Mouse (Mus musculus): ENCODE data around the gene Vmn1r1. TPM values are rescaled to one million over a fixed set of nuclear protein-coding genes. Genes with fewer than 3 reads are reported as not detected.

Gene Vmn1r1
- total and polyA plus RNA-seq, 2 experiments from 2014 or later, result not detected

DNA sequence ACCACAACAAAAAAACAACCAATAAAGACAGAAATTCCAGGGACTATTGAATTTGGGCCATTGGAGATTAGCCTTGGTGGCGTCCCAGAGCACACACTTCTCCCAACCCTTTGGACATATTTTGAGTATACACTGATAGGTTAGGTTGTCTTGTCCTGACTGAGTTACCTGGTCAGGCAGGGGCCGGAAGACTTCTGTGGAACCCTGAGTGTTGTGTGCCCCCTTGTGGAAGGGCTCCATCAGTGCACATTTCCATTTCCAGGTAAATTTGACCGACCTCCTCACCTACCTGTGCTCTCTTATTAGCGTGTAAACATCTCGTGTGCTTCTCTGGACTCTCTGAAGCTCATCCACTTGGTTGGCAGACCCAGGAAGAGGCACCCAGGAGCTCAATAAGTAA, 49.1 kb downstream of the Vmn1r1 start:
- Histone ChIP-seq H3K9me3 (ENCODE audit: low read length) (no peaks in the 10 kb centered on the region), H3K4me1 (ENCODE audit: insufficient read depth) (0 out of 2 replicates have a peak, but pooled peaks cover 3% of the 10 kb centered on the region), H3K27ac (ENCODE audit: low read depth, low read length) (no peak overlapping the region), H3K36me3 (ENCODE audit: insufficient read depth) (no peaks in the 10 kb centered on the region), H3K4me2 (ENCODE audit: low read depth) (no peak overlapping the region), H3K4me3 (ENCODE audit: low read depth, low read length) (no peak overlapping the region), H3K27me3 (ENCODE audit: insufficient read depth, low read length) (0 out of 2 replicates have a peak, but pooled peaks cover 6% of the 10 kb centered on the region), H3K9ac (no peak overlapping the region)
- DNase-seq (peak; percentile 31), ATAC-seq (no peak)
- WGBS, result 22% methylated on average over 5 of the region's 5 CpGs
- TF ChIP-seq CTCF (IDR thresholded peaks at IDR 0.05; ENCODE audit: low read depth), result peak; percentile 76

DNA sequence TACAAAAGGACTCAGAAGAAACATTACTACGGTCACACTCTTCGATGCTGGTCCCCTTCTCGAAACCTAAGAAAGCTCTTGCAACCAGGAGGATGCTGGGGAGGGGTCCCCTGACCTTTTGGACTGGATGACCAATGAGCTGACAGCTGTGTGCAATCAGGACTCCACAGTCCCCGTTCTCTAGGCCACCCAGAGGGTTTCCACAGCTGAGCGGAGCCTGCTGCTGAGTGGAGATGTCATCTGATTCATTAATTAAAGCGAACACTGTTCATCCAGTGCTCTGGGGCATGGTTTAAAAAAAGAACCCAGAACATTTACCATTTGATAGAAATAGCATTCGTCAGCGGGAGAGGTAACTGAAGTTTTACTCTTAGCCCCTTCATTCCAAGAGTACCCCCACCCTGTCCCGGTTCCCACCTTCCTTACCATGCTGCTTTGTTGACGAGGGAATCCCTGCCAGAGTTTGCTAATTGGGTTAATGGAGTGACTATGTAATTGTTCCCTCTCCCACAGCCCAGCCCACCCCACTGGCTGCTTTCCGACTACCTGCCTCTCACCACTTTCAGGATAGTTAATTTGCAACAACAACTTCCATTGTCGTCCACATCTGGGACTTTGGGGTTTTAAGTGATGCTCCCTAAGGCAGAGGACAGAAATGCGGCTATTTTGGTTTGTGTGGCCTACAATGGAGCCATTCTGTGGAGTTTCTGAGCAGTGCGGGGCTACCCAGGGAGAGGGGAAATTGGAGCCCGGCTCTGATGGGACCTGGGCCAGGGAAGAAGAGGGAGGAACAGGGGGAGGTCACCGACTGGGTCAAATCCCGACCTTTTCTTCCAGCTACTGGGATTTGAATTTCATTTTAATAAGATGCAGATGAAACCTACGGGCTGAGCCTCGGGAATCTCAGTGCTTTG, 50.4 kb downstream of the Vmn1r1 start:
- Histone ChIP-seq H3K27me3 (ENCODE audit: insufficient read depth, low read length) (0 out of 2 replicates have a peak, but pooled peaks cover 6% of the 10 kb centered on the region), H3K27ac (ENCODE audit: low read depth, low read length) (no peak overlapping the region), H3K9me3 (ENCODE audit: low read length) (no peaks in the 10 kb centered on the region), H3K4me1 (ENCODE audit: insufficient read depth) (0 out of 2 replicates have a peak, but pooled peaks cover 3% of the 10 kb centered on the region), H3K4me3 (ENCODE audit: low read depth, low read length) (no peak overlapping the region), H3K9ac (no peak overlapping the region), H3K36me3 (ENCODE audit: insufficient read depth) (no peaks in the 10 kb centered on the region), H3K4me2 (ENCODE audit: low read depth) (no peak overlapping the region)
- ATAC-seq, result no peak
- TF ChIP-seq CTCF (IDR thresholded peaks at IDR 0.05; ENCODE audit: low read depth), result no peak
- 14% methylated on average over 19 of the region's 19 CpGs for WGBS
- DNase-seq, result no peak

DNA sequence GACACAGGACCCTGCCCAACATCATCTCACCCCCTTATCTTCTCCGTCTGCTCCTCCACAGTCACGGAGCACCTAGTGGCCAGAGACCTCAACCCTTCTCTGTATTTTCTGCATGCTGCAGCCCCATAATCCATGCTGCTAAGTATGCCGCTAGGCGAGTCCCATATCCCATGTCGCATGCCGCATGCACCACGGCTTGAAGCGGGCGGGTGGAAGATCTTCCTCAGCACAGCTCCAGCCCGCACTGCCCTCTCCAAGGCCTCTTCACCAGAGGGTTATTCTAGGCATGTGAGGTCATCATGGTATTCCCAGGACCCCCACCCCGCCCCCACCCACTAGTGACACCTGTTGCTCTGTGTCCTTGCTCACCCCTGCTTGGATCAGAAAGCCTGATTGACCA, 51.2 kb downstream of the Vmn1r1 start:
- H3K27ac ChIP-seq (ENCODE audit: low read depth, low read length), result no peak overlapping the region
- no peak for TF ChIP-seq CTCF (IDR thresholded peaks at IDR 0.05; ENCODE audit: low read depth)
- H3K4me1 ChIP-seq (ENCODE audit: insufficient read depth), result 0 out of 2 replicates have a peak, but pooled peaks cover 3% of the 10 kb centered on the region
- no peak for DNase-seq
- H3K4me3 ChIP-seq (ENCODE audit: low read depth, low read length), result no peak overlapping the region
- no peak for ATAC-seq
- H3K4me2 ChIP-seq (ENCODE audit: low read depth), result no peak overlapping the region
- 0 out of 2 replicates have a peak, but pooled peaks cover 6% of the 10 kb centered on the region for H3K27me3 ChIP-seq (ENCODE audit: insufficient read depth, low read length)
- H3K9ac ChIP-seq, result no peak overlapping the region
- H3K9me3 ChIP-seq (ENCODE audit: low read length), result no peaks in the 10 kb centered on the region
- H3K36me3 ChIP-seq (ENCODE audit: insufficient read depth), result no peaks in the 10 kb centered on the region
- 89% methylated on average over 11 of the region's 11 CpGs for WGBS

DNA sequence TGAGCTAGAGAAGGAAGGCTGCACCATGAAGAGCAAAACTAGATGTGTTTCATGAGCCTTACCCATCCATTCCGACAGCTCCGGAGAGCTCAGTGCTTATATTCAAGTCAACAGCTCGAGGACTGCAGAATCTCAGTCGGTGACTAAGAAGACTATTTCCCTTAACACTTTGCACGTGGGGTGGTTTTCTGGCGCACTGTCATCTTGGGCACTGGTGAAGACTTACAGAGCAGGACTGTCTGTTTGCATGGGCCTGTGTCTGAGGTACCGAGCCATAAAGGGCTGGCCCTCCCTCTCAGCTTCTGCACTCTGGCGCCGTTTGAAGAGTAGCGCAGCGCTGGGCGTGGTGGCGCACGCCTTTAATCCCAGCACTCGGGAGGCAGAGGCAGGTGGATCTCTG, 51.9 kb downstream of the Vmn1r1 start:
- no peak overlapping the region for H3K4me2 ChIP-seq (ENCODE audit: low read depth)
- no peak overlapping the region for H3K9ac ChIP-seq
- WGBS, result 89% methylated on average over 15 of the region's 15 CpGs
- ATAC-seq, result no peak
- no peaks in the 10 kb centered on the region for H3K9me3 ChIP-seq (ENCODE audit: low read length)
- H3K4me1 ChIP-seq (ENCODE audit: insufficient read depth), result 0 out of 2 replicates have a peak, but pooled peaks cover 3% of the 10 kb centered on the region
- H3K27ac ChIP-seq (ENCODE audit: low read depth, low read length), result no peak overlapping the region
- H3K27me3 ChIP-seq (ENCODE audit: insufficient read depth, low read length), result 0 out of 2 replicates have a peak, but pooled peaks cover 6% of the 10 kb centered on the region
- H3K4me3 ChIP-seq (ENCODE audit: low read depth, low read length), result no peak overlapping the region
- no peak for DNase-seq
- no peak for TF ChIP-seq CTCF (IDR thresholded peaks at IDR 0.05; ENCODE audit: low read depth)
- H3K36me3 ChIP-seq (ENCODE audit: insufficient read depth), result no peaks in the 10 kb centered on the region

DNA sequence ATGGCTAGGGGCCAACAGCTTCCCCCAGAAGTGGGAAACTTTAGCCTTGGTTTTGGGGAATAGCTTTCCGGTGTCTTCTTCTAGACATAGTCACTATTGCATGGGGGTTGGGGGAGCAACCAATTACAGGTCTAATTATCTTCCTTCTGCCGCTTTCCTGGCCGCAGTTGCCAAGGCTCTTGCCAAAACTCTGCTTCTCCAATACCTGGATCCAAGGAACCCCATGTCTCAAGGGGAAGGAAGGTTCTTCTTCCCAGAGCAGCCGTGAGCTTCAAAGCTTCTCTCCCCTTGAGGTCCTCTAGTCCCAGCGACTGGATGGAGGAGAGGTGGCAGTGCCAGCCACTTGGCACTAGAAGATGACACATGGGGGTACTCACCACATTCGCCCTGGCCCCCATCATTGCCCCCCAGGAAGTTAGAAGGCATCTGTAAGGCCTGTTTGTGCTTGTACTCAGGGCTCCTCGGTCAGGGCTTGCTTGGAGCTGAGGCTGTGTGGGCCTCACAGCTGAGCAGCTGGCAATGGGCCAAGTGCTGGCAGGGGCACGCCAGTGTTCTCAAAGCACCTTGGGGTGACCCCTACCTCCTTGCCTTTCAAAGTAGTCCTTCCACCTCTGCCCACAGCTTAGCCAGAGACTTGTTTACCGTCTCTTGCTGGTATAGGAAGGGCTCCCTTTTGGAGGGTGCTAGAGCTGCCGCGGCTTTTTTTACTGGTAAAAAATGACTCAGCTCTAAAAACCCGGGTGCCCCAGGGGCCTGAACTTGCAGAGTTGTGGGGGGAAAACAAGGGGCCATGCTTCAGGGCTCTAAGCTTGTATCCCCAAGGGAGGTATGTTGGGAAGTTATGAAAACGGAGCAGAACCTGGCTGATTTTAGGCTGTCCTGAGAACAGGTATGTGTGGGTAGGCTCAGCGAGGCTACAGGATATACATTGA, 52.6 kb downstream of the Vmn1r1 start:
- ATAC-seq (no peak), DNase-seq (no peak)
- Histone ChIP-seq H3K36me3 (ENCODE audit: insufficient read depth) (no peaks in the 10 kb centered on the region), H3K27ac (ENCODE audit: low read depth, low read length) (no peak overlapping the region), H3K4me3 (ENCODE audit: low read depth, low read length) (no peak overlapping the region), H3K4me2 (ENCODE audit: low read depth) (no peak overlapping the region), H3K4me1 (ENCODE audit: insufficient read depth) (0 out of 2 replicates have a peak, but pooled peaks cover 3% of the 10 kb centered on the region), H3K9ac (no peak overlapping the region), H3K9me3 (ENCODE audit: low read length) (no peaks in the 10 kb centered on the region), H3K27me3 (ENCODE audit: insufficient read depth, low read length) (0 out of 2 replicates have a peak, but pooled peaks cover 6% of the 10 kb centered on the region)
- WGBS, result 62% methylated on average over 14 of the region's 14 CpGs
- TF ChIP-seq CTCF (IDR thresholded peaks at IDR 0.05; ENCODE audit: low read depth), result no peak

DNA sequence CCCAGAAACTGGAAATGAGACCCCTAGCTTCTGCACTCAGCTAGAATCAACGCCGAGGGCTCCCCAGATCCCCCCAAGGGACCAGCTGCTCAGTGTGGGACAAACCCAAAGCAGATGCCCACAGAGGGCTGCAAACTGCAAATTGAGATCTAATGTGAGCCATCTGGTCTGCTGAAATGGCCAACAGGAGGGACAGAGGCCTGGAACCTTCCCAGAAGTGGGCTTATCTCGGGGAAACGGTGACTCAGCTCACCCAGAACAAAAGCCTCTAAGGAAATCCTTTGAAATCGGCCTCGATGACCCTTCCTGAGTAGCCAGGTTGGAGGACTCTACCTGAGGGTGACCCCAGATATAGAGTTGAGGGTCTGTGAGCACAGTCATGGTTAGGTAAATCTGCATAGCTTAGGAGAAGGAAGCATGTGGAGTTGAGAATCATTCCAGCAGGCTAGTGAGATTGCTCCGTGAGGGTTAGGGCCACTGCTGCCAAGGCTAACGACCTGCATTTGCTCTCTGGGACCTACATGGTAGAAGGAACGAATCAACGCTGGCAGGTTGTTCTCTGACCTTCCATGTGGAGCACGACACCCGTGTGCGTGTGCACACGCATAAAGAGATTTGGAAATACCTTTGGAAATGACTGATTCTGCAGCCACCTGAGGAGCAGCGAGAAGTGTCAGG, 53.4 kb downstream of the Vmn1r1 start:
- no peak overlapping the region for H3K4me3 ChIP-seq (ENCODE audit: low read depth, low read length)
- 69% methylated on average over 15 of the region's 15 CpGs for WGBS
- no peak overlapping the region for H3K9ac ChIP-seq
- no peak for DNase-seq
- no peaks in the 10 kb centered on the region for H3K9me3 ChIP-seq (ENCODE audit: low read length)
- H3K36me3 ChIP-seq (ENCODE audit: insufficient read depth), result no peaks in the 10 kb centered on the region
- TF ChIP-seq CTCF (IDR thresholded peaks at IDR 0.05; ENCODE audit: low read depth), result no peak
- no peak overlapping the region for H3K27ac ChIP-seq (ENCODE audit: low read depth, low read length)
- H3K27me3 ChIP-seq (ENCODE audit: insufficient read depth, low read length), result 0 out of 2 replicates have a peak, but pooled peaks cover 6% of the 10 kb centered on the region
- H3K4me2 ChIP-seq (ENCODE audit: low read depth), result no peak overlapping the region
- ATAC-seq, result peak; percentile 53; the same call in 1 of the 2 replicates
- 0 out of 2 replicates have a peak, but pooled peaks cover 3% of the 10 kb centered on the region for H3K4me1 ChIP-seq (ENCODE audit: insufficient read depth)

Measured in forebrain, postnatal 0 days (tissue).